Mouse (Mus musculus) small intestine, adult 10 weeks (tissue): Measurements from ENCODE around the gene Top3b. TPM values are rescaled to one million over a fixed set of nuclear protein-coding genes. Genes with fewer than 3 reads are reported as not detected.

Source experiments
- polyA plus RNA-seq: library from polyadenylated mRNA; stranded (reverse); fragments of 350-450 nt; fragmentation: Illumina TruSeq; extraction: RNeasy Lipid Tissue Mini Kit (QIAGEN cat#74804); gene quantifications from one replicate; pipeline ENCODE4 v1.2.3, GENCODE M21; 2014; ENCODE audit warnings: low replicate concordance

The Top3b gene
- 8.6 TPM for polyA plus RNA-seq

DNA sequence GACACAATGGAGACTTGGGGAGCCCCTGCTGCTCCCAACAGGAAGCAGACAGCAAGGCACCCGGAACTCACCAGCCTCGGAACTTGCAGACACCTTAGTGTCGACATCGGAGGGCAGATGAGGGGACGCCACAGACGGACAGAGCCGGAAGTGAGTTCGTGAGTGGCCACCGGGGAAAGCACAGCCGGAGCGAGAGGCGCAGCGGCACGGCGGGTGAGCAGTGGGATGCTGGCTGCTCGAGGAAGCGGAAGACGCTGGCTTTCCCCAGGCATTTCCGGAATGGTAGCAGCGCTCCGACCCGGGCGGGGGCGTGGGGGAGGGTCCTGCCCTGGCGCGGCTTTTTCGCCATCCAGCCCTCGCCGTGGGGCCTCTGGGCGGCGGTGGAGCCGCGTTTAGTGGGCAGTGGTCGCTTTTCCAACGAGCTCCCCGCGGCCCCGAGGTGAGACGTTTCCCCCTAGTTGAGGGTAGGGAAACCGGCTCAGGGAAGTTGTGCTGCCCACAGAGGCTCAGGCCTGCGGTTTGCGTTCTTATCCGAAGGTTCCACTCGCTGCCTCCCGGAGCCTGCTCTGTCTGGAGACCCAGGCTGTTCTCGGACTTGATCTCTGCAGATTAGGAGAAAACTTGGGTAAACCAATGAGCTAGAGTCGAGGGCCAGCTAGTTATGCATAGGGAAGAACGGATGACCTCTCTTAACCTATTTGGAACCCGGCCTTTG, at the start of gene Top3b, which contains the start of gene Vpreb1:
TSS of gene Top3b (plus strand) at position 120 of the 715 bp plus-strand sequence.
TSS of gene Vpreb1 (minus strand) at position 227 of the 715 bp plus-strand sequence.

DNA sequence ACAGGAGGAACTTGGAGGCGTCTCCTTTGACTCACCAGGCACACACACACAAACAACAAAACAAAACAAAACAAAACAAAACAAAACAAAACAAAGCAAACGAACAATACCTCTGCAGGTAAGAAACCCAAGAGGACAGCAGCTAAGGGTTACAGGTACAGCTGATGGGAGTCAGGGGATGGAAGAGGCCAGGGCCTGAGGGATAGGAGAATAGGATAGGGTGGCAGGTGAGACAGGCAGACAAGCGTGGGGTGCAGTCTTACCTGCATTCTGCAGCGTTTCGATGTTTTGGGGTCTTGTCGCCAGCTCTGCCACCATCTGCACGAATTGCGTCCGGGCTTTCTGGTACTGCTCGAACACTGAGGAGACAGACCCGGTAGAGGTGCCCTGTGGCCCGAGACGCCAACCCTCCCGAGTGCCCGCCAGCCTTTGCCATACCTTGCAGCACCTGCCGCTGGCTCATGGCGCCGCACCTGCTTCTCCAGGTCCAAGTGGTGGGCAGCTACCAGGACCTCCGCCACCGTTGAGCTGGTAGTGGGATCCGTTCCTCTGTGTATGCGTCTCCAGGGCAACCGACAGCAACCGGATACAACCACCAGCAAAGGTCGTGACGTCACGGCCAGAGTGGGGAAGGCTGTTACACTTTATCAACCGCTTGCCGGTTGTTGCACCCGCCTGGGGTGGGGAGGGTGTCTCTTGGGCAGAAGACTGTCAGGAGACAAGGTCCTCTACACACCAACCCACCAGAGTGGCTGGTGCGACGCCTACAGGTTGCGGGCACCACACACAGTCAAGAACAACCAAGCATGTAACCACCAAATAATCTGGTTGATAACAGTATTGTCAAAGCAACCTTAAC, 41.5 kb upstream of the Top3b start, which contains the start of gene Spag6l:
TSS of gene Spag6l (minus strand) at position 700 of the 859 bp plus-strand sequence.

DNA sequence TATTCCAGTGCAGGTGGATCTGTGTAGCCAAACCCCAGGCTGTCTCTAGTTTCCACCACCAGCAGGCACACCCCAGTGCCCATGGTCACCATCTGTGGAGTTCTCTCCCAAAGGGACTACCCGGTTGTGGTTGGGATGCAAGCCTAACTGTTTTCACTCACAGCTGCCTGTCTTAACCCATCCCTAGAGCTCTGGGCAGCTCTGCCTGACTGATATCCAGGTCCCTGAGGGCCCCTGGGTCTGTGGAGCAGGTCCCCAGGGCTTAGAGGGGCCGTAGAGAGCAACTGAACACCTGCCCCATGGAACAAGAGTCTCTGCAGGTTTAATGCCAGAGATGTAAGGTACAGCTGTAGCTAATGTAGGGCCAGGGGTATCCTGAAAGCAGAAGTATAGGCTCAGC, 6.6 kb upstream of the Top3b start, which contains the start of gene Igll1:
TSS of gene Igll1 (minus strand) at position 8 of the 400 bp plus-strand sequence.

DNA sequence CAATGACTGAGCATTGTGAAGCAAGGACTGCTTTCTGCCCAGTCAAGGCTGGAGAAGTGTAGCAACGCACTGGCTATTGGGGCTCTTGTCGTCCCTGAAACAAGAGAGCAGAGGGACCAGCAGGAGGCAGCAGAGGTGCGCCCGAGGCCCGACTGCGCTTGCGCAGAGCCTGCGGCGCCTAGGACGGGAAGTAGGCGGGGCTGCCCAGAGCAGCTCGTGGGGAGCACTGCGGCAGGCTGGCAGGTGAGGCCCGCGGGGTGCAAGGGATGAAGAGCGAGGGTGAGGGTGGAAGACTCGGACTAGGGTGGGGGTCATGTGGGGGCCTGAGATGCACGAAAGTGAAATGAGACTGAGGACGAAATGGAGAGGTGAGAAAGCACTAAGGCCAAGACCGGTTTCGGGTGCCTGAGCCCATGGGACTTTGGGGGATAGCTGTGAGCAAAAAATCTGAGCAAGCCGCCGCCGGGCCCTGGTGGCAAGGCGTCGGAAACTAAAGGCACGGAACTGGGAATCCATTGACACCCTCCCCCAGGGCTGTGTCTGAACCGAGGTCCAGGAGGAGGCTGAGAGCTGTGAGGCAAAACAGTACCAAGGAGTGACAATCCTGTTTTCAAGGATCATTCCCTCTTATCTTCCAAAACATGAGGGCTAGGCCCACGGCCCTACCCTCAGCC, 26.0 kb downstream of the Top3b start, which contains the start of gene Ppm1f:
TSS of gene Ppm1f (plus strand) at position 88 of the 674 bp plus-strand sequence.

Other genes with a start within 250 kb of the Top3b start
- gene Olfr19, start 194.3 kb upstream of the Top3b start, polyA plus RNA-seq = not detected
- gene Spag6l, start 41.3 kb upstream of the Top3b start, polyA plus RNA-seq = 0.15 TPM
- not detected for gene Igll1, start 6.8 kb upstream of the Top3b start, polyA plus RNA-seq
- gene Vpreb1, start 107 bp downstream of the Top3b start, polyA plus RNA-seq = not detected
- 0.97 TPM for gene Ppm1f, start 25.7 kb downstream of the Top3b start, polyA plus RNA-seq
- 238 TPM for gene Mapk1, start 112.6 kb downstream of the Top3b start, polyA plus RNA-seq
- 0.26 TPM for gene Ypel1, start 199.0 kb downstream of the Top3b start, polyA plus RNA-seq
- 123 TPM for gene Ppil2, start 240.5 kb downstream of the Top3b start, polyA plus RNA-seq